Mouse (Mus musculus) right cerebral cortex, postnatal 10 days (tissue): ENCODE measurements around the gene Hcn4.

ENCODE experiments used
- DNase-seq, 2 experiments: peaks; one replicate each; pipeline ENCODE4 v3.0.0; 2021; ENCODE audit warnings: low spot score in 2 of 2

Gene Hcn4

GRCm38 (mm10) chr9:58823139-58823917 is at the start of gene Hcn4:
TSS of gene Hcn4 (plus strand) at chr9:58823412.
- DNase-seq, result peak; percentile 49 to 51

GRCm38 (mm10) chr9:58774761-58775160 is 48.5 kb upstream of the Hcn4 start:
- DNase-seq, result no peak

DNA sequence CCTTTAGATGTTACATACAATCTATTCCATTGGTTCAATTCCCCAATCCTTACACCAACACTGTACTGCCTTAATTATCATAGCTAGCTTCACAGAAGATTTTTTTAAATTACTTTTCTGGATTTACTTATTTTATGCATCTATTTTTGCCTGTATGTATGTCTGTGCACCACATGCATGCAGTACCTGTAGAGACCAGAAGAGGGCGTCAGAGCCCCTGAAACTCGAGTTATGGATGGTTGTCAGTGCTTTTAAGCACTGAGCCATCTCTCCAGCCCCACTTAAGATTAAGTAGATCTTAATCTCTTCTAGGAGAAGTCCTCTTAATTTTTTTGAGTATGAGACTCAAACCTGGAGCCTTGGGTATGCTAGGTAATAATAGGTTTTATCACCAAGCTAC is 47.8 kb upstream of the Hcn4 start:
- no peak for DNase-seq

DNA sequence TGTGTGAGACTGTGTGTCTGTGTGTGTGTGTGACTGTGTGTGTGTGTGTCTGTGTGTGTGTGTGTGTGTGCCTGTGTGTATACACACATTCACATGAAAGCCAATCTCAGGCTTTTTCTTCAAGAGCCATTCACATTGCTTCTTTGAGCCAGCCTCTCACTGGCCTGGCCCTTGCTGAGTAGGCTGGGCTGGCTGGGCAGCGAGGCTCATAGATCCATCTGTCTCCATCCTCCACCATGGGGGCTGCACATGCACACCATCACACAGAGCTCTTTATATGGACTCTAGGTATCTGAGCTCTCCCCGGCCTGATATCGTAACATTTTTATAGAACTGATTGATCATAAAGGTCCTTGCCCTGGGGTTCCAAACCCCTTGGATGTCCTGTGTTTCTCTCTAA is 33.7 kb upstream of the Hcn4 start:
- DNase-seq, result no peak

DNA sequence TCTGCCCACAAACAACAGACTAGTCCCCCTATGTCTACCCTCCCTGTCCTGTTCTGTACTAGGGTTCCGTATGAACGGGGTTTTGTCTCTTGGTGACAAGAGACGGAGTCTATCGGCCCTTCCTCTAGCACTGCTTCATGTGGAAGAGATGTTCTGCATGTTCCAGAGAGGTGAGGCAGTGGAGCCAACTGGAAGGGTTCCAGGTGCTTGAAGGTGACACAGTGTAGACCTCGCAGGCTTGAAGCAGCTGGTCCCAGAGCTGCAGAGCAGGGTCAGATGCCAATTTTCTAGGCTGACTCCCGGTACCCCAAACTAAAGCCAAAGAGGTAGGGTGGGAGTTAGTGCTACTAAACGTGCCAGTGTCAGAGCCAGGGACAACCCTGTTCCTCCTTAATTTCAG is 25.1 kb upstream of the Hcn4 start:
- DNase-seq, result no peak

DNA sequence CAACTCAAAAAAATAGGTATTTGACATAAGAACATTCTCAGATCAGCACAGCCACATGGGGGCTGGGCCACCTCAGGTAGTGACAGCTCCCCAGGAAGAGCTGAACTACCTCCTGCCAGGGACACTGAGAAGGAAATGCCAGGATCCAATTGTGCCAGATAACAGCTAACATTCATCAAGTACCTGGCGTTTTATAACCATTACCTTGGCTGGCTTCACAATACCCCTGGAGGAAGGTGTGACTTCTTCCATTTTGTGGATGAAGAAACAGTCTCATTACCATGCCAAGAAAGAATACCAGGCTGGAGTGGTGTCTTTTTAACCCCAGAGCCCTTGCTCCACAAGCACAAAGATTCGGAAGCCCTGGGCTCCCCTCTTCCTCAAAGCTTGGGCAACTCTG is 21.8 kb upstream of the Hcn4 start:
- no peak for DNase-seq

DNA sequence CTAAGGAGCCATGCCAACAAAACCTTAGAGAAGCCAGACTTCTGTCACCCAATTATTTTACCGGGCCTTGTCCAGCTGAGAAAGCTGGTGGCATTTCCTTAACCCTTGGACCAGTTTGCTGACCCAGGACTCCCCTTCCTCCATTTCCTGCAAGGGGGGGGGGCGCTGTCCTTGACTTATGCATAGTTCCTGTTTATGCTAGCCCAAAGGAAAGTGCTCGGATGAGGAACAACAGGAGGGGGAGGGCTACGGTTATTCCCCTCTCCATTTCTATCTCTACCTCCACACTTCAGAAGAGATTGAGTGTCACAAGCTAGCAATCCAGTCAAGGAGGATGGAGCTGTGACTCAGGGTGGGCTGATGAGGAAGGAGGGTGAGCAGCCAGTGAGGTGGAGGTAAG is 20.9 kb upstream of the Hcn4 start:
- DNase-seq, result no peak

DNA sequence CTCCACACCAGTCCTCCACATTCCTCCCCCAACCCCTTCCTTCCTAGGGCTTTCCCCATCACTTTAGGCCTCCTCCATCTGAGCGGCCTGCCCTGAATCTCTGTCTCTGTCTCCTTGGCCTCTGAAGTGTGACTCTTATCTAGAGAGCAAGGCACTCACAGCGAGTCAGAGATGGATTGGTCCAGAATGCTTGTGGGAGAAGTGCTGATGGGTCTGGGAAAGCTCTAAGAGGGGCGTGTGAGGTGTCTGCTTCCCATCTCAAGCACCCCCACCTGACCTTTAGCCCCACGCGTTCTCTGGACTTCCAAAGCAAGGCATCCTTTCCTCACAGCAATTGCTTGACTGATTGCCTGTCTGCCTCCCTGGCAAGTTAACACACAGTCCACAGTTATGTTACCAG is 20.4 kb upstream of the Hcn4 start:
- DNase-seq, result no peak

DNA sequence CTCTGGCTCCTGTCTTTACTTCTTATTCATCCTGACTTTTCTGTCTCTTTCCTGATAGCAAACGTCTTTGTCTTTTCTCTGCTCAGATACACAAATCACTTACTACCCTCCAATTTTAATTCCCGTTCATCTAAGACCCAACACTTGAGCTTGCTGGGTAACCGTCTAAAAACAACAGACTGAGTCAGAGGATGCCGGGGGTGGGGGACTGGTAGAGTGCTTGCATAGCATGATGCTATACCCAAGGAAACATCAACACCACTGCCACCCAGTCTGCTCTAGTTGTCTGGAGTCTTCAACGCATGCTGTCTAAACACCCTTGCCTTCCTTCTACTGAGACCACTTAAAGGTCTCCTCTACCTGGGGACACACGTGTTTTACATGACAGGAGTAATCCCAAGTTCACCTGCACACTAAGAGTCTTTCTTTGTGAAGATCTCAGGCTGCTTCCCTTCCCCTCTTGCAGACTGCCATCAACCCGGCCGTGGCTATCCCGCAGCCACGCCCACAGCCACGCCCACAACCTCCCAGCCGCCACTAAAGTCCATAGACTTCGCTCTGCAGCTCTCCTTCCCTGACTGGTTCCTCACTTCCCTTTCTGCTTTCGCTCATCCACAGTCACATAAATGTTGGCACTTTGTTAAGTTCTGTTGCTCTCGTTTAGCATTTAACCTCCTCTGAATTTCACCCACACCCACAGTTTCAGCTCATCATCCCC is 17.5 kb upstream of the Hcn4 start:
- peak; percentile 43 to 71 for DNase-seq

GRCm38 (mm10) chr9:58811171-58811570 is 12.0 kb upstream of the Hcn4 start:
- DNase-seq, result no peak

- peak; percentile 70 to 73 for DNase-seq
Observed at GRCm38 (mm10) chr9:58815552-58816260, 7.5 kb upstream of the Hcn4 start.

DNA sequence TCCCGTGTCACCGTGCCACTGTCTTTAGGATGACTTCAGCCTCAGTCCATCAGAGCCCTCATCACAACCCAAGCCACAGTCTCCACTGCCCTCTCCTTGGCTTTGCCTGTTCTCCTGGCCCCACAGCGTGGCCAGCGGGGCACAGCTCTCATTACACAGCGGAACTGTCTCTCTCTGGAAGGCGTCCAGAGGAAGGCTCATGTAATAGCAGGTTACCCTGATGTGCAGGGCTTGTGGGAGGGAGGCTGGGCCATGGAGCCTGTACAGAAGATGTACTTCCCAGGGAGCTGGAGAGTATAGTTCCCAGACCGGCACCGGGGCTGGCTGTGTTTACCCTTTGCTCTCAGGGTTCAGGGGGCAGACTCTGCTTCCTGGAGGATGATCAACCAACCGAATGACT is 6.8 kb upstream of the Hcn4 start:
- no peak for DNase-seq

GRCm38 (mm10) chr9:58817676-58818075 is 5.5 kb upstream of the Hcn4 start:
- DNase-seq, result no peak

DNA sequence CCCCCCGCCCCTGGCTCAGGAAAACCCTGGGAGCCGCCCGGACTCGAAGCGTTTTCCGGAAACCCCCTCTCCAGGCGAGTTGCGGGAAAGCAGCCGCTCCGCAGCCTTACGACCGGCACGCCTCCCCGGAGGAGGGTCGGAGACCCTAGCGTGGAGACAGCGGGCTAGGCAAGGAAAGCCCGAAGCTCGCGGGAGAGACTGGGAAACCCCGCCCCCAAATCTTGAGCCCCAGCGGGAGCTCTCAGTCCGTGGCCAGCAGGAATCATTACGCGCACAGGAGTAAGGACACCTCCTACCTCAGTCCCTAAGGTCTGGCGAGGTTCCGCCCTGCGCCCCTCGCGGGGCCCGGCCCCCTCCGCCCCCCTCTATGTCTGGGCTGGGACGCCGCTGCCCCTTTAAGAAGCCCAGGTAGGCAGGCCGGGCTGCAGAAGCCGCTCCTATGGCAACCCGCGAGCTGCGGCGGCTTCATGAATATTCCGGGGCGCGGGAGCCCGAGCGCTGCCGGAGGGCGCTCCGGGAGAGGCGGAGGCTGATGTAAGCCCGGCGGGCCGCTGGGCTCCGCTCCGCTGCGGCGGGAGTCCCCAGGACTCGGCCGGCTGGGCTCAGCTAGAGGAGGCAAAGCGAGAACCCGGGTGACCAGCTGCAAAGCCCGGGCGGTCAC is 651 bp upstream of the Hcn4 start:
- peak; percentile 85 to 86 for DNase-seq

GRCm38 (mm10) chr9:58823918-58824215 is 655 bp downstream of the Hcn4 start:
- DNase-seq, result no peak

DNA sequence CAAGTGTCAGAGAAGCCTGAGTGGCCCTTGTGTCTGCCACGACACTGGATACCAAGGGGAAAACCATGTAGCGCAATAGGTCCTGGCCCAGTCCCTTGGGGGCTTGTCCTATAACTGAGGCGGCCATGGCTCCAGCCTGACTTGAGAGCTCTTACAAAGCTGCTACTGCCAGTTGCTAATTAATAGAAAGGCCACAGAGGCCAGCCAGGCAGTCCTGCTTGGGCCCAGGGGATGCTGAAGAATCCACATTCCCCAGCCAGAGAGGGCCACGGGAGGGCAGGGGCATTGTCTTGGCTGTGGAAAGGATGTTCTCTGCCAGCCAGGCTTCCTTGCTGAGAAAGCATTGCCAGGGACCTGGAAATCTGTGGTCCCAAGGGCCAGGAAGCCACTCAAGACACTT is 6.4 kb downstream of the Hcn4 start:
- DNase-seq, result no peak

DNA sequence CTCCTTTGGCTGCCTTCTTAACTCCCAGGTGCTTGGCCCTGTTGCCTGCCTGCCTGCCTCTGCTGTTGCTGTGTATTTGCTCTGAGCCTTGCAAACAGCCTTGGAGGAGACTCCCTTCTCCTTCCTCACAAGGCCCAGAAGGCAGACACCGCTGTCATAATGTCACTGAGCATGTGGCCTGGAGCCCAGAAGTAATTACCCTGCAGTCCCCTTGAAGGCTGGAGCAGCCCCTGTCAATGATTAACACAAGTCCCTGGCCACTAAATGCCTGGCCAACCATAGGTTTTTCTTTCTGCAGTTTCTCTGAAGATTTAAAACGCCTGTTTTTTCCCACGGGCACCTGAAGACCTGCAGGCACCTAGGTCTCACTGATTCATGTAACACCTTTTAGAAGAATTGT is 9.7 kb downstream of the Hcn4 start:
- DNase-seq, result no peak

DNA sequence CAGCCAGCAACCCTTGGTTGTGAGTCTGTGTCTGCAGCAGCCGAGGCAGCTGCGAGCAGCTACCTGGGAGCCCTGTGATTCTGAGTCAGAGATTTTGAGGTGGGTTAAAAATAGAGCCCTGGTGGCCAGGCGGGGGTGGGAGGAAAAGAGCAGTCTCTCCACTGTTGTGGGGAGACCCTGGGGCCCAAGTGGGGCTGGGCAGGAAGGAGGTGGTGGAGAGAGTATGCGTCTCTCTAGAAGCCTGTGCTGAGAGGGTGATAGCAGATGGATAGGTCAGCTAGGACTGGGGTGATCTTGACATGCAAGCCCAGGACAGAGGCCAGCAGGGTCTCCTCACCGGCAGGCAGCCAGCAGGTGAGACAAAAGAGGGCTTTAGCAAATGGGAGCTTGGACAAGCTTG is 14.0 kb downstream of the Hcn4 start:
- no peak for DNase-seq

DNA sequence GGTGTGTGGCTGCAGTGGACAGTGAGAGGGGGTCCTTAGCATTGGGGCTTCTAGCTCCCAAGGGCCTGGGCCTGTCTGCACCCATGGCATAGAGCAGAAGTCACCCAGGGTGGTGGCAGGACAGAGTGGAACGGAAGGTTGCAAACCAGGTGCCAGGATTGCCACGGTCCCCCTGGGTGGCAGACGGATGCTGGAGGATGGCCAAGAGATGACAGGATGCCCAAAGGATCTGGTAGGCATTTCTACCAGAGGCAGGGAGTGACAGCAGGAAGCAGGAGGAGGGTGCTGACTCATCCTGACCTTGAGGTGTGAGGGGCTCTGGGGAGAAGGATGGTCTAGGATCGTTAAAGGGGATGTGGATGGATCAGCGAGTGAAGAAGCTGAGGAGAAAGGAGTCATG is 15.3 kb downstream of the Hcn4 start:
- no peak for DNase-seq

DNA sequence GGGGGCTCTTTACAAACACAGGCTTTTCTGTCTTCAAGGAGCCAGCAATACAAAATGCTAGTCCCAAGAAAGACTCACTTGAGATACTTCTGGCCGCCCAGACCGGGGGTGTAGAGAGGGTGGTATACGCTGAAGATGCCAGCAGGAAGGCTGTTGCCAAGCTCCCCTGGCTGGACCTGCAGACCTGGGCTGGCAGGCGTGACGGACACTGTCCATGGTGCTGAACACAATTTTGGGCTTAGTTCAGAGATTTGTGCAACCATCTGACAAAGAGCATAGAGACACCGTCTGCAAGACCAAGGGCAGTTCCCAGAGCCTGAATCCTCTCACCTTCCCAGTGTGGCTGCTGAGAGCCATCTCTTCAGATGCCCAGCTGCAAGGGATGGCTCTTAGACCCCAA is 18.4 kb downstream of the Hcn4 start:
- no peak for DNase-seq

GRCm38 (mm10) chr9:58844597-58844996 is 21.4 kb downstream of the Hcn4 start:
- no peak for DNase-seq

GRCm38 (mm10) chr9:58847008-58847407 is 23.8 kb downstream of the Hcn4 start:
- DNase-seq, result no peak

DNA sequence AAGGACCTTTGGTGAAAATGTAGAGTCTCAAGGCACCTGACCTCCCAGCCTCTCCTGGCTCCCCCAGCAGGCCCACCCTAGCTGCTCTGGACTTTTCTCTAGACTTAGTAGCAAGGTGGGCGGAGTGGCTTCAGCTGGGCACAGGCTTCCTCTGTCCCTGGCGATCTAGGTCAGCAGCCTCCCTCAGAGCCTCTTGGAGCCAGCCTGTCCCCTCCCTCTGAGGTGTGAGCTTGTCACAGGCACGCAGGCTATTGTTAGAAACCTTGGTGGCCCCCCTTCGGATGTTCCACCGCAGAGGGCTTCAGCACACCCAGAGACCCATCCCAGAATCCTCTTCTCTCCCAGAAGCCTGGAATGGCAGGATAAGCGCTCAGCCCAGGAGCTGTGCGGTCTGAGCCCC is 24.5 kb downstream of the Hcn4 start:
- DNase-seq, result no peak
